Mouse (Mus musculus): ENCODE measurements around the gene Dgcr2.

DNA sequence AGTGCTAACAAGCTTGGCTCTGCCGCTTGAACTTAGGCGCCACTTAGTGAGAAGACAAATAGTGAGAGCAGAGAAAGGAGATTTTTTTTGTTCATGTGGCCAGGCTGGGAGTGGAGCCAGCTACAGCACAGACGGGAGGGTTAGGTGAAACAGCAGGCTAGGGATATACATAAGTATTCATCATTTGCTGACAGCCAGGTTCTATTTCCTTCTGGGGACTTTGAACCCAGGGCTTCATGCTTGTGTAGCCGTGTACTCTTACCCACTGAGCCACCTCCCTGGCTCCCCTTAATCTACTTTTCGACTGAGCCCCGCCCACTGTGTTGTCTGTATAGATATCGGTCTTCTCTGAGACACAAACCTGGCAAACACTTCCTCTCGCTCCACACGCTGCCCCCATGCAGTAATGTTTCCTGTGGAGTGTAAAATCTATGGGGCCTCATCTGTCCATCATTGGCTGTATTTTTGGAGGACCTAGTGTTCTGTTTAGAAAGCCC, 40.9 kb upstream of the Dgcr2 start:
- TF ChIP-seq POLR2A (IDR thresholded peaks at IDR 0.05; ENCODE audit: insufficient read length, low read depth) (no peak), POLR2AphosphoS2 (IDR thresholded peaks at IDR 0.05; ENCODE audit: insufficient read length, low read depth) (no peak), MYOG (IDR thresholded peaks at IDR 0.05; ENCODE audit: control insufficient read depth in 1 of 3, insufficient read depth in 1 of 3, insufficient read length in 2 of 3, low read depth in 2 of 3) (no peak), MYOD1 (IDR thresholded peaks at IDR 0.05; ENCODE audit: control insufficient read depth in 1 of 3, insufficient read length in 2 of 3, low read depth in 2 of 3) (no peak), USF1 (IDR thresholded peaks at IDR 0.05; ENCODE audit: low read depth) (no peak), E2F4 (IDR thresholded peaks at IDR 0.05; ENCODE audit: insufficient read depth) (no peak)
